Mouse (Mus musculus): ENCODE measurements at regions not wholly inside any gene's neighbourhood (a gene's known extent, or its start where the extent isn't known, plus 50 kb on each side); places are given as distances from the start of the nearest gene placed in this dataset.

DNA sequence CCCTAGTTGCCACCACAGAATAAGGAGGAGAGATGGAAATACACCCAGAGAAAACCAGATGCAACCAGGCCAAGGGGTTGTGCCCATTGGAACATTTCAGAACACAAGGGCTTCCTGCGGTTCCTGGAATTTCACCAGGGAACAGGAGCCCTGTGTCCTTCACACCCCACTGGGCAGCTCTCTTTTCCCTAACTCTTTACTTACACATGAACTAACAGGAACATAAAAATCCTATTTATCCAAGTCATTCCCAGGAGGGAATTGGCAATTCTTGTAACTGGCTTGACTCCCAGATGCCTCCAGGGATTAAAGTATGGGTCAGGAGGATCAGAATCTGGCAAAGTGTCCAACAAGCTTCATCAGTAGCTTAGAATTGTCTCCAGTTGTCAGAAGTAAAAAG is 62.2 kb upstream of the Glycam1 start:
- peak; percentile 3 for DNase-seq

Measured in lung, postnatal 14 days (tissue).